32 mouse cellular contexts compared by ENCODE assay signal in the genomic region with DNA sequence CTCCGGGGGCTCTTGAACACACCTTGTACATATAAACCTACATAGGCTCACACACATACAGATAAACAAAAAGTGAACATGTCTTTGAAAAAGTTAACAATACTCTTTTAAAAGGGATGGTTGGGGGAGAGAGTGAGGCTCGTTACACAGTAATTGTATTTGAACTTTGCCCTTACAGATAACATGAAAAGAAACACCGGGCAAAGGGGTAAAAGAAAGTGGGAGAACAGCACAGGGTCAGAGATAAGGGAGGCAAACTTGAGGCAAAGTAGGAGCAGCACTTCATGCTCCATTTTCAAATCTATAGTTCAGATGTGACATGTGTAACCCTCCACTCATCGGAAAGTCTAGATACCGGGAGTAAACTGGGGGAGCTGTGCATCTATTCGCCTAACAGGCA. TPM values are rescaled to one million over a fixed set of nuclear protein-coding genes. Genes with fewer than 3 reads are reported as not detected.
DNase-seq lines count a peak whose midpoint lies in the region; ATAC-seq and TF ChIP-seq lines count a peak whose summit lies in the region.
"Had no signal": no experiment of that assay in that cellular context is flagged by ENCODE, and none has a peak within 500 bp of the region (broad histone marks: within the 10 kb centered on the region; RNA-seq: fewer than 3 reads in every experiment).

No protein-coding gene starts in this region.

- no peak overlapping the region for H3K9ac ChIP-seq in intestine, embryonic 15.5 days
- H3K9ac ChIP-seq in stomach, embryonic 16.5 days (ENCODE audit: low read length), result no peak overlapping the region
- H3K9ac ChIP-seq: embryonic facial prominence, embryonic 12.5 days; embryonic facial prominence, embryonic 15.5 days; forebrain, postnatal 0 days; heart, embryonic 12.5 days; heart, embryonic 15.5 days; hindbrain, embryonic 15.5 days had no signal

- H3K9me3 ChIP-seq in intestine, embryonic 15.5 days, result no peaks in the 10 kb centered on the region
- H3K9me3 ChIP-seq in stomach, embryonic 16.5 days (replicated peaks; ENCODE audit: control insufficient read depth, low read length), result no peaks in the 10 kb centered on the region
- H3K9me3 ChIP-seq: embryonic facial prominence, embryonic 12.5 days; embryonic facial prominence, embryonic 15.5 days; G1E; heart, embryonic 12.5 days; heart, embryonic 15.5 days; hindbrain, embryonic 15.5 days had no signal

- ATAC-seq in intestine, embryonic 15.5 days, result peak; percentile 72
- ATAC-seq in stomach, embryonic 16.5 days (ENCODE audit: insufficient read depth, low FRiP score), result peak; percentile 57; the same call in 1 of the 2 replicates
- ATAC-seq: forebrain, embryonic 14.5 days; forebrain, postnatal 0 days; Patski had no signal

- TF ChIP-seq CTCF in small intestine, adult 2 months (IDR thresholded peaks at IDR 0.05; ENCODE audit: extremely low read depth, insufficient read length, insufficient replicate concordance, low read depth, low read length), result no peak
- no peak for TF ChIP-seq CTCF in layer of hippocampus, adult 2 months (conservative IDR thresholded peaks at IDR 0.05)

- peaks cover 5% of the 10 kb centered on the region for H3K4me1 ChIP-seq in intestine, embryonic 15.5 days (replicated peaks)
- H3K4me1 ChIP-seq in small intestine, adult 2 months (ENCODE audit: control insufficient read depth, insufficient read depth, insufficient read length, low read length), result peaks cover 35% of the 10 kb centered on the region; the same call in 1 of the 2 replicates
- H3K4me1 ChIP-seq in stomach, embryonic 16.5 days (ENCODE audit: control insufficient read depth, insufficient read depth, low read length), result no peaks in the 10 kb centered on the region

- no peak for DNase-seq in kidney, adult 18-20 months
- DNase-seq in heart, adult 18-20 months, result no peak
- no peak for DNase-seq in layer of hippocampus, adult 2 months (ENCODE audit: low spot score in 2 of 2)
- DNase-seq in heart, postnatal 10 days, result no peak
- DNase-seq: adrenal gland, adult 2 months; adrenal gland, postnatal 14 days; B cell, adult 2 months; cerebellum, adult 11 months; cerebellum, adult 2 months; cerebellum, adult 9-11 months; cerebellum, postnatal 25 days; forebrain, postnatal 0 days; gastrocnemius, adult 2 months; gastrocnemius, postnatal 14 days; heart, adult 11 months; heart, postnatal 14 days; heart, postnatal 4 days had no signal

- no peak overlapping the region for H3K4me2 ChIP-seq in intestine, embryonic 15.5 days (replicated peaks)
- no peak overlapping the region for H3K4me2 ChIP-seq in stomach, embryonic 16.5 days (ENCODE audit: low read depth, low read length)
- H3K4me2 ChIP-seq: embryonic facial prominence, embryonic 12.5 days; embryonic facial prominence, embryonic 15.5 days; heart, embryonic 12.5 days; heart, embryonic 15.5 days; hindbrain, embryonic 15.5 days had no signal

- peak overlapping the region; percentile 68 for H3K27ac ChIP-seq in intestine, embryonic 15.5 days
- H3K27ac ChIP-seq in small intestine, adult 2 months (ENCODE audit: insufficient read depth, low read depth, low read length), result peak overlapping the region; percentile 96
- peak overlapping the region; percentile 28; the same call in 1 of the 2 replicates for H3K27ac ChIP-seq in stomach, embryonic 16.5 days (ENCODE audit: low read length)
- H3K27ac ChIP-seq in layer of hippocampus, adult 2 months, result no peak overlapping the region
- H3K27ac ChIP-seq: embryonic facial prominence, embryonic 12.5 days; embryonic facial prominence, embryonic 15.5 days; gastrocnemius, adult 2 months; heart, embryonic 15.5 days; hindbrain, embryonic 15.5 days had no signal

- 45% methylated on average over 6 of the region's 6 CpGs for WGBS in intestine, embryonic 15.5 days
- 24% methylated on average over 6 of the region's 6 CpGs for WGBS in small intestine, adult 2 months
- 49% methylated on average over 6 of the region's 6 CpGs for WGBS in stomach, embryonic 16.5 days

- H3K27me3 ChIP-seq in intestine, embryonic 15.5 days (replicated peaks), result no peaks in the 10 kb centered on the region
- H3K27me3 ChIP-seq in small intestine, adult 2 months (ENCODE audit: control insufficient read depth, insufficient read depth, low read length), result no peaks in the 10 kb centered on the region
- H3K27me3 ChIP-seq in stomach, embryonic 16.5 days (ENCODE audit: control insufficient read depth, insufficient read depth, low read length), result no peaks in the 10 kb centered on the region
- H3K27me3 ChIP-seq: CH12.LX; embryonic facial prominence, embryonic 12.5 days; embryonic facial prominence, embryonic 15.5 days; heart, embryonic 12.5 days; heart, embryonic 15.5 days; hindbrain, embryonic 15.5 days; Patski had no signal

- TF ChIP-seq POLR2A in small intestine, adult 2 months (IDR thresholded peaks at IDR 0.05; ENCODE audit: low read depth, low read length), result no peak

- intact Hi-C loops in heart, postnatal 10 days (cut with DNase I), result no loop called here

- no peaks in the 10 kb centered on the region for H3K36me3 ChIP-seq in intestine, embryonic 15.5 days
- no peaks in the 10 kb centered on the region for H3K36me3 ChIP-seq in small intestine, adult 2 months (ENCODE audit: control insufficient read depth, insufficient read depth, low read length)
- no peaks in the 10 kb centered on the region for H3K36me3 ChIP-seq in stomach, embryonic 16.5 days (ENCODE audit: control insufficient read depth, insufficient read depth, low read length)
- H3K36me3 ChIP-seq: embryonic facial prominence, embryonic 12.5 days; embryonic facial prominence, embryonic 15.5 days; G1E; heart, embryonic 12.5 days; heart, embryonic 15.5 days; hindbrain, embryonic 15.5 days had no signal

- no peak overlapping the region for H3K4me3 ChIP-seq in intestine, embryonic 15.5 days (replicated peaks)
- no peak overlapping the region for H3K4me3 ChIP-seq in small intestine, adult 2 months (ENCODE audit: low read depth, low read length)
- H3K4me3 ChIP-seq in stomach, embryonic 16.5 days (replicated peaks; ENCODE audit: low read length), result no peak overlapping the region
- H3K4me3 ChIP-seq in layer of hippocampus, adult 2 months, result no peak overlapping the region
- H3K4me3 ChIP-seq: embryonic facial prominence, embryonic 12.5 days; embryonic facial prominence, embryonic 15.5 days; gastrocnemius, adult 2 months; heart, embryonic 12.5 days; heart, embryonic 15.5 days; hindbrain, embryonic 15.5 days had no signal

RNA-seq across cellular contexts. Expression of a gene that starts 4.7 kb away (rescaled TPM):
- 13.1 and 14.5 TPM in 2 replicates for polyA plus RNA-seq in intestine, embryonic 15.5 days (2015; fragmentation: Nextera tagmentation; extraction: Ambion mirVana)
- 12.4 and 17.6 TPM in 2 replicates for polyA plus RNA-seq in small intestine, adult 2 months (2012; rRNA removed)
- 14.2 and 14.3 TPM in 2 replicates for polyA plus RNA-seq in stomach, embryonic 16.5 days (2015; fragmentation: Nextera tagmentation; extraction: Ambion mirVana)
- 1 to 10 TPM; 5.8 to 6.3 TPM for total RNA-seq in heart, adult 18-20 months (2021)
- total RNA-seq in layer of hippocampus, adult 2 months (2021), result 1 to 10 TPM; 6.4 to 6.6 TPM
- total RNA-seq in heart, postnatal 10 days (2021), result 10 to 100 TPM; 10.5 to 12.7 TPM
- polyA plus RNA-seq: G1E had no signal

RNA-seq across cellular contexts. Expression of a gene that starts 42.2 kb away (rescaled TPM):
- polyA plus RNA-seq in intestine, embryonic 15.5 days (2015; fragmentation: Nextera tagmentation; extraction: Ambion mirVana), result 56.5 and 60.8 TPM in 2 replicates
- 12.0 and 25.8 TPM in 2 replicates for polyA plus RNA-seq in small intestine, adult 2 months (2012; rRNA removed)
- 58.7 and 62.1 TPM in 2 replicates for polyA plus RNA-seq in stomach, embryonic 16.5 days (2015; fragmentation: Nextera tagmentation; extraction: Ambion mirVana)
- 10 to 100 TPM; 39.0 to 42.3 TPM for total RNA-seq in heart, adult 18-20 months (2021)
- total RNA-seq in layer of hippocampus, adult 2 months (2021), result 10 to 100 TPM; 89.3 to 97.2 TPM
- 10 to 100 TPM; 32.0 to 37.0 TPM for total RNA-seq in heart, postnatal 10 days (2021)

RNA-seq across cellular contexts. Expression of a gene that starts 45.0 kb away (rescaled TPM):
- polyA plus RNA-seq in intestine, embryonic 15.5 days (2015; fragmentation: Nextera tagmentation; extraction: Ambion mirVana), result 0.88 and 0.97 TPM in 2 replicates
- polyA plus RNA-seq in small intestine, adult 2 months (2012; rRNA removed), result 25.9 and 87.8 TPM in 2 replicates
- 3.0 and 5.1 TPM in 2 replicates for polyA plus RNA-seq in stomach, embryonic 16.5 days (2015; fragmentation: Nextera tagmentation; extraction: Ambion mirVana)
- total RNA-seq in heart, adult 18-20 months (2021), result 1 to 10 TPM; 1.9 to 4.2 TPM
- not detected for total RNA-seq in layer of hippocampus, adult 2 months (2021)
- under 1 TPM; 0.96 to 0.99 TPM for total RNA-seq in heart, postnatal 10 days (2021)
- total RNA-seq: common myeloid progenitor, adult 5-6 weeks had no signal
- polyA plus RNA-seq: forebrain, embryonic 11.5 days; forebrain, embryonic 14.5 days; G1E; hindbrain, embryonic 11.5 days had no signal

RNA-seq across cellular contexts. Expression of a gene that starts 49.3 kb away (rescaled TPM):
- polyA plus RNA-seq in intestine, embryonic 15.5 days (2015; fragmentation: Nextera tagmentation; extraction: Ambion mirVana), result 0.39 and 0.43 TPM in 2 replicates
- not detected in 2 replicates for polyA plus RNA-seq in small intestine, adult 2 months (2012; rRNA removed)
- 0.85 and 2.9 TPM in 2 replicates for polyA plus RNA-seq in stomach, embryonic 16.5 days (2015; fragmentation: Nextera tagmentation; extraction: Ambion mirVana)
- total RNA-seq in heart, adult 18-20 months (2021), result 1 to 10 TPM; 4.6 to 7.9 TPM
- total RNA-seq in layer of hippocampus, adult 2 months (2021), result 10 to 100 TPM in 1 of 2 experiments, 1 to 10 TPM in 1; 8.2 to 10.1 TPM
- total RNA-seq in heart, postnatal 10 days (2021), result 10 to 100 TPM in 1 of 2 experiments, 1 to 10 TPM in 1; 8.9 to 10.7 TPM
- total RNA-seq: forebrain, postnatal 0 days had no signal
- polyA plus RNA-seq: adrenal gland, adult 2 months; cerebellum, adult 2 months; embryonic facial prominence, embryonic 15.5 days; forebrain, embryonic 11.5 days; forebrain, postnatal 0 days; G1E; heart, embryonic 12.5 days; hindbrain, embryonic 15.5 days had no signal
